Mouse (Mus musculus): ENCODE results near the gene Dnajb6.

GRCm38 (mm10) chr5:29737471-29737870 is 2.0 kb downstream of the Dnajb6 start:
- TF ChIP-seq CTCF (IDR thresholded peaks at IDR 0.05; ENCODE audit: low read depth, low read length) (no peak), GATA1 (IDR thresholded peaks at IDR 0.05; ENCODE audit: borderline replicate concordance, low read length) (no peak)
